ENCODE assay signal across 11 mouse cellular contexts in the genomic region with DNA sequence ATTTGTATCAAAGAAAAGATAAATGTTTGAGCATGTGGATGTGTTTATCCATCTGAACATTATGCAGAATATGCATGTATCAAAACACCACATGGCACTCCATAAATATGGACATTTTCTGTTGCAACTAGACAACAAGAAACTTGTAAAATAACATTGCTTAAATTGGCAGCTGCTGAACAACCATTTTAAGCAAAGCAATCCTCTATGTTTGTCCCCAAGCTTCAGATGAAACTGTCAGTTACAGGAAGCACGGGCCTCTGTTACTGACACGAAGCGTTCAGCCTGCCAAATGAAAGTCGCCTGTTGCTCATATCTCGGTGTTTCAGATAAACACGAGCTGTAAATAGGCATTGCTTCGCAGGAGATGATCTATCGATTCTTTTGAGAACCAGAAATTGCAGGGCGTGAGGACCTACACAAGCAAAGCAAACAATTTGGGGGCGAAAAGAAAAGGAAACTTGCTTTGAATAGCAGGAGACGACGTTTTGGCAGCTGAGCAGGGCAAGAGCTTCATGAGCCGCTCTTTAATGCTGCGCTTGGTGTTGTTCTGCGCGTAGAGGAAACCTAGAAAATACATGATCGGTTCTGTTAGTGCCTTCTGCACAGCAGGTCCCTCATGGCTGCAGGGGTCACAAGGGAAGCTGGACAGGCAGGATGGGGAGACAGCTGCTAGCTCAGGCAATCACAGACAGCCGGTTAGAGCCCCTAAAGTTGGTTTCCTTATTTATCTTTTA.
A peak's percentile ranks its signal among the peaks of the same experiment; 100 is the strongest.
DNase-seq lines count a peak whose midpoint lies in the region; ATAC-seq and TF ChIP-seq lines count a peak whose summit lies in the region.
"Had no signal": no experiment of that assay in that cellular context is flagged by ENCODE, and none has a peak within 500 bp of the region (broad histone marks: within the 10 kb centered on the region; RNA-seq: fewer than 3 reads in every experiment).

No protein-coding gene starts in this region.

- intact Hi-C loops in gastrocnemius, postnatal 36 days (cut with DNase I) = no loop called here

- H3K79me2 ChIP-seq in MEL (ENCODE audit: control insufficient read depth, insufficient read depth, low read length, poor library complexity) = no peaks in the 10 kb centered on the region

- H3K4me3 ChIP-seq in hindbrain, postnatal 0 days (ENCODE audit: low read length) = no peak overlapping the region
- no peak overlapping the region for H3K4me3 ChIP-seq in hindbrain, embryonic 10.5 days
- H3K4me3 ChIP-seq in MEL (ENCODE audit: control insufficient read depth in 1 of 2, insufficient read depth in 1 of 2, low read depth in 2 of 2, low read length in 2 of 2) = peak overlapping the region; percentile 61 to 81
- H3K4me3 ChIP-seq in forebrain, embryonic 16.5 days (replicated peaks; ENCODE audit: low read length) = no peak overlapping the region
- H3K4me3 ChIP-seq: erythroblast, embryonic 14.5 days; neural tube, embryonic 13.5 days had no signal

- no peaks in the 10 kb centered on the region for H3K9me3 ChIP-seq in hindbrain, postnatal 0 days (ENCODE audit: low read length)
- H3K9me3 ChIP-seq in hindbrain, embryonic 10.5 days = no peaks in the 10 kb centered on the region
- H3K9me3 ChIP-seq in MEL (replicated peaks; ENCODE audit: insufficient read depth, low read length) = no peaks in the 10 kb centered on the region
- no peaks in the 10 kb centered on the region for H3K9me3 ChIP-seq in forebrain, embryonic 16.5 days (ENCODE audit: control insufficient read depth, low read length)
- H3K9me3 ChIP-seq: neural tube, embryonic 13.5 days had no signal

- ATAC-seq in hindbrain, postnatal 0 days = no peak
- ATAC-seq in forebrain, embryonic 16.5 days = peak; percentile 87

- H3K27me3 ChIP-seq in hindbrain, postnatal 0 days (ENCODE audit: insufficient read depth, low read length) = no peaks in the 10 kb centered on the region
- H3K27me3 ChIP-seq in hindbrain, embryonic 10.5 days (ENCODE audit: insufficient read depth, poor library complexity, severe bottlenecking) = no peaks in the 10 kb centered on the region
- no peaks in the 10 kb centered on the region for H3K27me3 ChIP-seq in MEL (ENCODE audit: control insufficient read depth in 1 of 2, insufficient read depth in 2 of 2, low read length in 2 of 2)
- no peaks in the 10 kb centered on the region for H3K27me3 ChIP-seq in forebrain, embryonic 16.5 days (replicated peaks; ENCODE audit: control insufficient read depth, insufficient read depth, low read length)
- H3K27me3 ChIP-seq: neural tube, embryonic 13.5 days had no signal

- TF ChIP-seq EP300 in MEL (IDR thresholded peaks at IDR 0.05; ENCODE audit: low read depth in 1 of 2, low read length in 2 of 2) = peak; percentile 41 to 69

- 61% methylated on average over 18 of the region's 18 CpGs for WGBS in hindbrain, postnatal 0 days
- WGBS in hindbrain, embryonic 10.5 days = 80% methylated on average over 18 of the region's 18 CpGs
- WGBS in forebrain, embryonic 16.5 days = 45% methylated on average over 18 of the region's 18 CpGs

- H3K36me3 ChIP-seq in hindbrain, postnatal 0 days (ENCODE audit: insufficient read depth, low read length) = no peaks in the 10 kb centered on the region
- no peaks in the 10 kb centered on the region for H3K36me3 ChIP-seq in hindbrain, embryonic 10.5 days
- H3K36me3 ChIP-seq in MEL (ENCODE audit: control insufficient read depth in 1 of 2, insufficient read depth in 2 of 2, low read length in 2 of 2) = peaks cover 0 to 28% of the 10 kb centered on the region in 2 experiments; a peak in 2 of 4 replicates
- H3K36me3 ChIP-seq in forebrain, embryonic 16.5 days (ENCODE audit: control insufficient read depth, insufficient read depth) = no peaks in the 10 kb centered on the region
- H3K36me3 ChIP-seq: neural tube, embryonic 13.5 days had no signal

- H3K4me2 ChIP-seq in hindbrain, postnatal 0 days (ENCODE audit: low read depth, low read length) = peak overlapping the region; percentile 19; the same call in 1 of the 2 replicates
- peak overlapping the region; percentile 22; the same call in 1 of the 2 replicates for H3K4me2 ChIP-seq in forebrain, embryonic 16.5 days (ENCODE audit: low read length)
- H3K4me2 ChIP-seq: neural tube, embryonic 13.5 days had no signal

- no peak for TF ChIP-seq RAD21 in MEL (IDR thresholded peaks at IDR 0.05; ENCODE audit: low read depth, low read length)

- no peak overlapping the region for H3K9ac ChIP-seq in hindbrain, postnatal 0 days (replicated peaks; ENCODE audit: low read length)
- peak overlapping the region; percentile 39 for H3K9ac ChIP-seq in MEL (ENCODE audit: control insufficient read depth, low read depth, low read length, poor library complexity, severe bottlenecking)
- H3K9ac ChIP-seq in forebrain, embryonic 16.5 days (replicated peaks; ENCODE audit: low read depth, low read length) = no peak overlapping the region
- H3K9ac ChIP-seq: neural tube, embryonic 13.5 days had no signal

- DNase-seq in hindbrain, postnatal 0 days (ENCODE audit: low spot score) = no peak
- no peak for DNase-seq in hindbrain, embryonic 10.5 days (ENCODE audit: low spot score)
- DNase-seq in MEL (ENCODE audit: low read depth, low spot score) = peak; percentile 63
- DNase-seq in layer of hippocampus, adult 9-11 months = peak; percentile 25
- DNase-seq in thymus, postnatal 10 days (ENCODE audit: low spot score in 2 of 2) = no peak
- DNase-seq in ovary, postnatal 10 days (ENCODE audit: low spot score) = no peak
- DNase-seq in gastrocnemius, postnatal 36 days = no peak
- DNase-seq: thymus, postnatal 36 days had no signal

- H3K27ac ChIP-seq in hindbrain, postnatal 0 days = no peak overlapping the region; the same call in 1 of the 2 replicates
- no peak overlapping the region; the same call in 1 of the 2 replicates for H3K27ac ChIP-seq in hindbrain, embryonic 10.5 days
- peak overlapping the region; percentile 22 for H3K27ac ChIP-seq in MEL (ENCODE audit: control insufficient read depth, low read depth, low read length)
- H3K27ac ChIP-seq in forebrain, embryonic 16.5 days (ENCODE audit: low read length) = no peak overlapping the region
- H3K27ac ChIP-seq: neural tube, embryonic 13.5 days had no signal

- no peak for TF ChIP-seq CTCF in hindbrain, postnatal 0 days (IDR thresholded peaks at IDR 0.05; ENCODE audit: low read depth)
- no peak for TF ChIP-seq CTCF in MEL (IDR thresholded peaks at IDR 0.05 in 2 of 3, conservative IDR thresholded peaks at IDR 0.05 in 1 of 3; ENCODE audit: control insufficient read depth in 1 of 3, insufficient read depth in 1 of 3, low read depth in 2 of 3, low read length in 3 of 3, poor library complexity in 1 of 3, severe bottlenecking in 1 of 3)

- no peaks in the 10 kb centered on the region for H3K4me1 ChIP-seq in hindbrain, postnatal 0 days (ENCODE audit: insufficient read depth, low read length)
- H3K4me1 ChIP-seq in hindbrain, embryonic 10.5 days (replicated peaks) = peaks cover 14% of the 10 kb centered on the region
- peaks cover 18 to 26% of the 10 kb centered on the region in 2 experiments for H3K4me1 ChIP-seq in MEL (ENCODE audit: control insufficient read depth in 1 of 2, insufficient read depth in 2 of 2, low read length in 2 of 2)
- 0 out of 2 replicates have a peak, but pooled peaks cover 2% of the 10 kb centered on the region for H3K4me1 ChIP-seq in forebrain, embryonic 16.5 days (replicated peaks; ENCODE audit: control insufficient read depth, insufficient read depth, low read length)
- H3K4me1 ChIP-seq: neural tube, embryonic 13.5 days had no signal

- no peak for TF ChIP-seq POLR2A in MEL (IDR thresholded peaks at IDR 0.05; ENCODE audit: control insufficient read depth in 1 of 2, insufficient read depth in 1 of 2, low read depth in 1 of 2, low read length in 2 of 2, poor library complexity in 1 of 2)

TF ChIP-seq in MEL, 35 proteins besides CTCF, POLR2A, EP300 and RAD21:
- TF ChIP-seq TBP (IDR thresholded peaks at IDR 0.05; ENCODE audit: low read depth, low read length) = 0 out of 2 replicates have a peak, but pooled peaks have one; percentile 14
- no peak; the same call in none of the 2 replicates for TF ChIP-seq MXI1 (IDR thresholded peaks at IDR 0.05; ENCODE audit: low read depth, low read length)
- no peak for TF ChIP-seq TAL1 (IDR thresholded peaks at IDR 0.05; ENCODE audit: low read length)
- no peak for TF ChIP-seq TCF12 (IDR thresholded peaks at IDR 0.05; ENCODE audit: low read depth, low read length)
- no peak for TF ChIP-seq ZMIZ1 (IDR thresholded peaks at IDR 0.05; ENCODE audit: low read depth, low read length)
- no peak for TF ChIP-seq MAZ (IDR thresholded peaks at IDR 0.05; ENCODE audit: low read depth, low read length)
- no peak for TF ChIP-seq RCOR1 (IDR thresholded peaks at IDR 0.05; ENCODE audit: low read depth, low read length)
- TF ChIP-seq MAX (IDR thresholded peaks at IDR 0.05; ENCODE audit: low read length) = no peak
- TF ChIP-seq MAFK (IDR thresholded peaks at IDR 0.05; ENCODE audit: borderline replicate concordance, low read depth, low read length) = no peak
- TF ChIP-seq MEF2A (IDR thresholded peaks at IDR 0.05; ENCODE audit: extremely low read depth, insufficient replicate concordance, low read depth, low read length, poor library complexity, severe bottlenecking) = no peak
- TF ChIP-seq BHLHE40 (IDR thresholded peaks at IDR 0.05; ENCODE audit: borderline replicate concordance, low read depth, low read length) = peak; percentile 34; the same call in 1 of the 2 replicates
- no peak for TF ChIP-seq POLR2AphosphoS5 (IDR thresholded peaks at IDR 0.05; ENCODE audit: borderline replicate concordance, low read depth, low read length)
- peak; percentile 21; the same call in 1 of the 2 replicates for TF ChIP-seq GATA1 (IDR thresholded peaks at IDR 0.05; ENCODE audit: low read depth, low read length)
- TF ChIP-seq ELF1 (IDR thresholded peaks at IDR 0.05; ENCODE audit: low read depth, low read length) = no peak
- no peak for TF ChIP-seq NRF1 (IDR thresholded peaks at IDR 0.05; ENCODE audit: insufficient read depth, low read depth, low read length, poor library complexity, severe bottlenecking)
- TF ChIP-seq CHD2 (IDR thresholded peaks at IDR 0.05; ENCODE audit: low read length) = no peak
- TF ChIP-seq ETS1 (IDR thresholded peaks at IDR 0.05; ENCODE audit: low read depth, low read length) = peak; percentile 20; the same call in 1 of the 2 replicates
- TF ChIP-seq USF1 (IDR thresholded peaks at IDR 0.05; ENCODE audit: low read depth, low read length) = no peak
- no peak for TF ChIP-seq ZC3H11A (IDR thresholded peaks at IDR 0.05; ENCODE audit: low read depth, low read length)
- no peak for TF ChIP-seq HCFC1 (IDR thresholded peaks at IDR 0.05; ENCODE audit: low read depth, low read length)
- TF ChIP-seq SIN3A (IDR thresholded peaks at IDR 0.05; ENCODE audit: low read length) = no peak
- TF ChIP-seq UBTF (IDR thresholded peaks at IDR 0.05; ENCODE audit: borderline replicate concordance, insufficient read depth, low read depth, low read length) = no peak

Comparison
In these comparisons a context has a peak if more than half of its experiments do, and no peak if none do; other contexts are left out.
1. DNase-seq: peak in MEL (single experiment) and layer of hippocampus, adult 9-11 months (single experiment); none in hindbrain, postnatal 0 days (single experiment), hindbrain, embryonic 10.5 days (single experiment), thymus, postnatal 10 days (0 of 2), ovary, postnatal 10 days (single experiment) and gastrocnemius, postnatal 36 days (0 of 2).
2. H3K4me3 ChIP-seq: peak in MEL (2 of 2); none in hindbrain, postnatal 0 days (single experiment), hindbrain, embryonic 10.5 days (single experiment) and forebrain, embryonic 16.5 days (single experiment).